Mouse (Mus musculus): ENCODE results near the gene Slc29a3. TPM values are rescaled to one million over a fixed set of nuclear protein-coding genes. Genes with fewer than 3 reads are reported as not detected.

Slc29a3 gene
- polyA plus RNA-seq (2016; fragmentation: Nextera tagmentation; extraction: Ambion mirVana): 7.0 and 8.0 TPM in 2 replicates

DNA sequence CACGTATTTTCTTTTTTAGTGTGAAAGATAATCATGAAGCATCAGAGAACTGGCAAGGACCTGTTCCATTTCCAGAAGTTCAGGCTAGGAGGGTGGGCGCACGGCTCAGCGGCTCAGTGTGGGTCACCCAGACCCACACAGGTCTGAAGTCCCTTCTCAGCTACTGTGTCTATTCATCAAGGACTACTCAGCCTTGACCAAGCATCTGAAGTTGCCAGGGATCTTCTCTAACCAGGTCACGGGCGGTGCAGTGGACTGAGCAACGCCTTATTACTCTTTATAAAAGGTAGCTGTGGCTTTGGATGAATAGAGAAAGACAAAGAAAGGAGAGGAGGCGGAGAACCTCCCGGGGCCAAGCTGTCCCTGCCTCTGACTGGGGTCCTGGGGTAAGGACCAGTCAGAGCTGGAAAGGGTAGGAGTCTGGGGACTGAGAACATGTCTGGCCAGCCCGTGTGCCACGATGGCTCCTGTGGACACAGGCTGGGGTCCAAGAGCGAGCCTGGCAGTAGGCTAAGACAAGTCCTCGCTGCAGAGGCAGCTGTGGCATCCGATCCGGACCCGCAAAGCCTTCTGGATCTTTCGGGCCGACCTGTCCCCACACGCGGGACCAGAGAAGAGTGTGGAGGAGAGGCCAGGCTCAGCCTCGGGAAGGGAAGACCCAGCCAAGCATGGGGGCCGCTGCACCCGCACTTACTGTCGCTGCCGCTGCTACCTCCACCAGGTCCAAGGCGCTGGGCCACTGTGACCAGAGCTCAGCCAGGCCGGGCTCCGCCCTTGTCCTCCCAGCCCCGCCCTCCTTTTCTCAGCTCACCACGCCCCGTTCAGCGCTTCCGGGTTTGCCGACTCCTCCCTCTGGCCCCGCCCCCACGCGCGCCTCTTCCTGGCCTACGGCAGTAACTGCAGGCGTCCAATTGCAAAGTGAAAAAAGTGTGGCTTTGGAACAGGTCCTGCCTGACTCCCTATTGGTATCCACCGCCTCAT, at the start of gene Slc29a3:
Gene Slc29a3, minus strand, starts transcription at position 755 of the 981 bp plus-strand sequence.
- peak; percentile 100 for DNase-seq (ENCODE audit: low spot score)
- H3K4me1 ChIP-seq: peaks cover 27% of the 10 kb centered on the region
- H3K27me3 ChIP-seq (ENCODE audit: low read depth, poor library complexity, severe bottlenecking): 0 out of 2 replicates have a peak, but pooled peaks cover 3% of the 10 kb centered on the region
- no peaks in the 10 kb centered on the region for H3K36me3 ChIP-seq
- peak within 1 kb of the TSS; percentile 69 for H3K4me3 ChIP-seq
- H3K9me3 ChIP-seq (replicated peaks): no peaks in the 10 kb centered on the region
- WGBS: 13% methylated on average over 41 of the region's 41 CpGs
- peak within 1 kb of the TSS; percentile 89 for H3K27ac ChIP-seq

DNA sequence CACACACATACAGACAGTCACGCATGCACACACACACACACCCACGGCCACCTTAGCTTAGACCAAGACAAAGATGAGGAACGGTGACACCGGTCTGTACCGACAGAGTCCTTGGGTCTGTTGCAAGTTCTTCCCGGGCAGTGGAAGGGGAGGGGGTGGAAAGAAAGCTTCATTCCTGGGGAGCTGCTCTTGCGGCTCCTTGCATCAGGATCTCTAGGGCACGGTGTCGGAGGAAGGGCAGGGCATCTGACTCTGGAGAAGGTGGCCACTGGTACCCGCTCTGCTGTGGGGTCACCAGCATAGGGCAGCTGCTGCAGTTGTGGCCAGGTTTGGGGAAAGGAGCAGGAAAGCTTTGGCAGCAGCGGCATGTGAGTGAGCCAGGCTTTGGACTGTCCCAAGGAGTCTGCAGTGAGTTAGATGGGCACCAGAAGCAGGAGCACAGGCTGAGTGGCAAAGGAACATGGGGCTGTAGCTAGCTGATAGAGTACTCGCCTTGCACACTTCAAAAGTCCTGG, 49.4 kb upstream of the Slc29a3 start:
- H3K27ac ChIP-seq: peak overlapping the region; percentile 66
- DNase-seq (ENCODE audit: low spot score): no peak
- no peak overlapping the region for H3K4me3 ChIP-seq
- H3K9me3 ChIP-seq (replicated peaks): no peaks in the 10 kb centered on the region
- WGBS: 62% methylated on average over 12 of the region's 12 CpGs
- H3K27me3 ChIP-seq (ENCODE audit: low read depth, poor library complexity, severe bottlenecking): peaks cover 3% of the 10 kb centered on the region; the same call in 1 of the 2 replicates
- H3K36me3 ChIP-seq: no peaks in the 10 kb centered on the region
- H3K4me1 ChIP-seq: peaks cover 97% of the 10 kb centered on the region

GRCm38 (mm10) chr10:60801168-60801897, 48.7 kb upstream of the Slc29a3 start:
- Histone ChIP-seq H3K36me3 (no peaks in the 10 kb centered on the region), H3K9me3 (replicated peaks) (no peaks in the 10 kb centered on the region), H3K27me3 (ENCODE audit: low read depth, poor library complexity, severe bottlenecking) (peaks cover 3% of the 10 kb centered on the region; the same call in 1 of the 2 replicates), H3K4me1 (peaks cover 97% of the 10 kb centered on the region), H3K27ac (peak overlapping the region; percentile 66), H3K4me3 (no peak overlapping the region)
- WGBS: 31% methylated on average over 11 of the region's 11 CpGs
- no peak for DNase-seq (ENCODE audit: low spot score)

DNA sequence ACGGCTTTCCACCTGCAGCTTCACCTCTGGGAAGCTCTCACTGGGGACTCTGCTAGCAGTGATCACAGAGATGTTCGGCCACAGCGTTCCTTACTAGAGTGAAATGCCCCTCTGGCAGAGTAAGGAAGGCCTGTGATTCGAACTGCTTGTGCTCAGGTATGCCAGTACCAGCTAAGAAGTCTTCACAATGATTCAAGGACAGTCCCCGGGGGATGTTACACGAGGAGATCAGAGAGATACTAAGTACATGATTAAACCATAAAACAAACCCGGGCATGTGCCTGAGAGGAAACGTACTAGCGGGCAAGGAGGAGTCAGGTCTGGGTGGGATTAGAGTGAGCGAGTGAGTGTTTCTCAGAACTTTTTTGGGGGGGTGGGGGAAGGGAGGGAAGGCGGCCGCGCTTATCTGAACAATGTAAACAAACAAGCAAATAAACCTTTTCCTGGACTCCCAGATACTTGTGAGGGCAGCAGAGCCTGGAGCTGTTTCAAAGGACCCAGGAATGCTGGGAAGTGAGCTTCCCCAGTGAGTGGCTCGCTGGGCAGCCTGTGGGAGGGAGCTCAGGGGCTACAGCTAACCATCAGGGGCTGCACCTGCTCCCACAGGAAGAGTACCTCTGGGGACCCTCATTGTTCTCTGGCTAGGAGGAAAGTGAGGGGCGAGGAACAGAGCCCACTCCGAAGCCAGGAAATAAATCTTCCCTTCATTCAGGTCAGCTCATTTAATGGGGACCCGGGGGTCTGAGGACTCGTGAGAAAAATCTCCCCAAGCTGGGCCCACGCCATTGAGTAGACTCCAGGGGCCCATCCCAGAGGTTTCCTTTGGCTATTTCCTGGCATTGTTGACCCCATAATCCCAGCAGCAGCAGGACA, 47.9 kb upstream of the Slc29a3 start:
- Histone ChIP-seq H3K9me3 (replicated peaks) (no peaks in the 10 kb centered on the region), H3K4me3 (no peak overlapping the region), H3K27ac (peak overlapping the region; percentile 58; the same call in 1 of the 2 replicates), H3K27me3 (ENCODE audit: low read depth, poor library complexity, severe bottlenecking) (peaks cover 3% of the 10 kb centered on the region; the same call in 1 of the 2 replicates), H3K4me1 (peaks cover 97% of the 10 kb centered on the region), H3K36me3 (no peaks in the 10 kb centered on the region)
- WGBS: 10% methylated on average over 19 of the region's 19 CpGs
- no peak for DNase-seq (ENCODE audit: low spot score)

DNA sequence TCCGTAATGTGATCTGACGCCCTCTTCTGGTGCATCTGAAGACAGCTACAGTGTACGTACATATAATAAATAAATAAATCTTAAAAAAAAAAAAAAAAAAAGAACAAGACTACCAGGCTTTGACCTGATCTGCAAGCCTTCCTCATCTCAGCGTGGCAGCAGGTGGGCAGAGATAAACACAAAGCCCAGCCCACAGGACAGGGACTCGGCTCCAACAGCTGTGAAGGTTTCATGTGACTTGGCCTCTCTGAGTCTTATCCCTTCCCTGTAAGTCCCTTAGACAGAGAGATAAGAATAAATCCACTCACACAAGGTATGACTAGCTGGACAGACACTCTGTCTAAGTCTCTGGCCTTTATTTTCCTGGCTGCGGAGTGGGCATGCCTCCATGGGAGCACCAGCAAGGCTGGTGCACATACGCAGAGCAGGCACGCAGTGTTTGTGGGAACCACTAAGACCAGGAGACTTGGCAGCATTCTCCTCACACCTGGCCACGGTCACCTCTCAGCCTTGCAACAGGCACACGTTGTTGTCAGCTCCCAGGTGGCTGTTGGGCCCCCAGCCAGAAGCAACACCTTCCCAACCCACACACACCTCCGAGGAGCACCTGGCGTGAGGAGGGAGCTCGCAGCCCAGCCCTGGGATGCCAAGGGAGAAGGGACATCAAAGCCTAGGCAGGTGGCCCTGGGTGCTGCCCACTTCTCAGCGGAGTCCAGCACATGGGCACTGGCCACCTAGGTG, 45.3 kb upstream of the Slc29a3 start:
- DNase-seq (ENCODE audit: low spot score): no peak
- 83% methylated on average over 14 of the region's 14 CpGs for WGBS
- Histone ChIP-seq H3K4me1 (peaks cover 97% of the 10 kb centered on the region), H3K27ac (peak overlapping the region; percentile 58; the same call in 1 of the 2 replicates), H3K36me3 (no peaks in the 10 kb centered on the region), H3K27me3 (ENCODE audit: low read depth, poor library complexity, severe bottlenecking) (peaks cover 3% of the 10 kb centered on the region; the same call in 1 of the 2 replicates), H3K4me3 (no peak overlapping the region), H3K9me3 (replicated peaks) (no peaks in the 10 kb centered on the region)

- WGBS: 67% methylated on average over 7 of the region's 7 CpGs
- DNase-seq (ENCODE audit: low spot score): no peak
- H3K9me3 ChIP-seq (replicated peaks): no peaks in the 10 kb centered on the region
- H3K4me1 ChIP-seq: peaks cover 97% of the 10 kb centered on the region
- peak overlapping the region; percentile 86 for H3K27ac ChIP-seq
- no peak overlapping the region for H3K4me3 ChIP-seq
- 0 out of 2 replicates have a peak, but pooled peaks cover under 1% of the 10 kb centered on the region for H3K27me3 ChIP-seq (ENCODE audit: low read depth, poor library complexity, severe bottlenecking)
- H3K36me3 ChIP-seq: no peaks in the 10 kb centered on the region
Observed at GRCm38 (mm10) chr10:60796474-60796873, 43.9 kb upstream of the Slc29a3 start.

DNA sequence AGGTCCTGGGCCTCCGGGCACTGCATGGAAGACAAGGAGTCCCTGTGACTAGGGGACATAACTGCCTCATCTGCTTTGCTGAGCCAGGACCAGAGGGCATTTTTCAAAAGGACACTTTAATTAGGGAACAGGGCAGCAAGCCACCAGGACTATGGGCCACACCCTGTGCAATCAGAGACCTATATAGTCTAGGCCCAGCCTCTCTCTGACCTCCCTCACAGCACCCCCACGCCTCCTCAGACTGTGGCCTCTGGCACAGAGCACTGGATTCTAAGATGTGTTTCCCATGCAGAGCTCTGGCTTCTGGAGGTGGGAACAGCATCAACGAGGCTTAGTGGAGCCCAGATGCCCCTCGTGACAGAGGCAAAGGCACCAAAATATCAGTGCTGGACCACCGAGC, 43.4 kb upstream of the Slc29a3 start:
- WGBS: 50% methylated on average over 5 of the region's 5 CpGs
- no peak for DNase-seq (ENCODE audit: low spot score)
- Histone ChIP-seq H3K27ac (peak overlapping the region; percentile 86), H3K36me3 (peaks cover 2% of the 10 kb centered on the region; the same call in 1 of the 2 replicates), H3K4me3 (no peak overlapping the region), H3K9me3 (replicated peaks) (no peaks in the 10 kb centered on the region), H3K4me1 (peaks cover 94% of the 10 kb centered on the region), H3K27me3 (ENCODE audit: low read depth, poor library complexity, severe bottlenecking) (no peaks in the 10 kb centered on the region)

DNA sequence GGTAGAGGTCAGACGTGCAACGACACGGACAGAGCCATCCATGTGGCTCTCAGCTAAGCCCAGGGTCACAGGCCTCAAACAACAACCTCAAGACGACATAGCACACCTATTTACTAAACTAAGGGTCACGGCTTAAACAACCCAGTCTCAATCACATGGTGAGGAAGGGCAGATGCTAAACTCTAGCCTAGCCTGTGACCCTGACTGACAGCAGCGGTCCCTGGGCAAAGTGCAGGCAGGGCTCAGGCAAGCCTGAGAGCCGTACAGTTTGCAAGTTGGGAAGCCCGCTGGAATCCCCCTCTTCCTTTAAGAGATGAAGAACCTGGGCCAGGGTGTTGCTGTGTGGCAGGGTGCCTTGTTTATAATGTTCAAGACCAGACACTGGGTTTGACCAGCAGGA, 42.2 kb upstream of the Slc29a3 start:
- 13% methylated on average over 8 of the region's 8 CpGs for WGBS
- Histone ChIP-seq H3K4me3 (peak overlapping the region; percentile 5), H3K4me1 (peaks cover 83% of the 10 kb centered on the region), H3K36me3 (peaks cover 5% of the 10 kb centered on the region; the same call in 1 of the 2 replicates), H3K9me3 (replicated peaks) (no peaks in the 10 kb centered on the region), H3K27ac (peak overlapping the region; percentile 86), H3K27me3 (ENCODE audit: low read depth, poor library complexity, severe bottlenecking) (no peaks in the 10 kb centered on the region)
- no peak for DNase-seq (ENCODE audit: low spot score)

- H3K4me3 ChIP-seq: peak overlapping the region; percentile 5
- H3K4me1 ChIP-seq: peaks cover 82% of the 10 kb centered on the region
- H3K27me3 ChIP-seq (ENCODE audit: low read depth, poor library complexity, severe bottlenecking): no peaks in the 10 kb centered on the region
- H3K27ac ChIP-seq: peak overlapping the region; percentile 86
- H3K9me3 ChIP-seq (replicated peaks): no peaks in the 10 kb centered on the region
- peak; percentile 78 for DNase-seq (ENCODE audit: low spot score)
- peaks cover 5% of the 10 kb centered on the region; the same call in 1 of the 2 replicates for H3K36me3 ChIP-seq
- WGBS: 6% methylated on average over 11 of the region's 11 CpGs
Observed at GRCm38 (mm10) chr10:60794374-60794773, 41.8 kb upstream of the Slc29a3 start.

DNA sequence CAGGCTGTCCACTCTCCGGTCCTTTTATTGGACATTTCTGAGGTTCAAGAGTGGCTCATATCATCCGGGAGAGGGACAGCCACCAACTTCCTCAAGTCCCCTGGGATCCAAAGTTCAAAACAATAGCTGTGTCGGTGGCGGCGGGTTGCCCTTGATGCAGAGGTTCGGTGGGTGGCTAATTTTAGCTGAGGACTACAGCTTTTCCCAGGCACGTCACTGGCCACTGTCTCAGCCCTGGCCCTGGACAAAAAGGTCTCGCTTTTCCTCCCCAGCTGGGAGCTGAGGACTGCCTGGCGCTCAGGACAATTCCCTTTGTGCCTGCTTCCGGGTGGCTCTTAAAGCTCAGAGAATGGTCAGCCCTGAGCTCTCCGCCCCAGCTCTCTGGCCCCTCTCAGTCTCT, 40.2 kb upstream of the Slc29a3 start:
- H3K4me3 ChIP-seq: no peak overlapping the region
- peaks cover 75% of the 10 kb centered on the region for H3K4me1 ChIP-seq
- 32% methylated on average over 11 of the region's 11 CpGs for WGBS
- H3K36me3 ChIP-seq: peaks cover 5% of the 10 kb centered on the region; the same call in 1 of the 2 replicates
- no peak for DNase-seq (ENCODE audit: low spot score)
- H3K27me3 ChIP-seq (ENCODE audit: low read depth, poor library complexity, severe bottlenecking): no peaks in the 10 kb centered on the region
- H3K9me3 ChIP-seq (replicated peaks): no peaks in the 10 kb centered on the region
- H3K27ac ChIP-seq: peak overlapping the region; percentile 86

DNA sequence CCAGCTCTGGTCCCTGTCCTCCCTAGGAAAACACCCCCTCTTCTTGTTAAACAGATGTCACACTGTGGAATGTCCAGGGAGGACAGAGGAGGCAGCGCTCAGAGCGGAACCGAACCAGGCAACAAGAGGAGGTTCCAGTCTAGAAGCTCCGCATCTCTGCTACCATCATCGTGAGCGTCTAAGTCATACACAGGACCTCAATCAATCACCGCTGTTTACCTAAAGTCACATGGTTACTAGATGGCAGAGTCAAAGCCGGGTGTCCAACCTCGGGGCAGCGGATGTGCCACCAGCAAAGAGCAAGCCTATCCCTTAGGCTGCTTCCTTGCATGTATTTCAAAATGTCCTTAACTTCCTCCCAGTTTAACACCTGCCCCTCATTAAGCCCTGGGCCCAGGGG, 39.8 kb upstream of the Slc29a3 start:
- peak overlapping the region; percentile 86 for H3K27ac ChIP-seq
- H3K27me3 ChIP-seq (ENCODE audit: low read depth, poor library complexity, severe bottlenecking): no peaks in the 10 kb centered on the region
- 40% methylated on average over 10 of the region's 10 CpGs for WGBS
- no peak for DNase-seq (ENCODE audit: low spot score)
- H3K4me3 ChIP-seq: no peak overlapping the region
- no peaks in the 10 kb centered on the region for H3K9me3 ChIP-seq (replicated peaks)
- H3K4me1 ChIP-seq: peaks cover 77% of the 10 kb centered on the region
- H3K36me3 ChIP-seq: peaks cover 5% of the 10 kb centered on the region; the same call in 1 of the 2 replicates
